Mouse (Mus musculus): ENCODE measurements around the gene Ift88. TPM values are rescaled to one million over a fixed set of nuclear protein-coding genes. Genes with fewer than 3 reads are reported as not detected.

Ift88 gene
- total RNA-seq, 2 experiments from 2014 or later: 5.7 to 7.2 TPM

DNA sequence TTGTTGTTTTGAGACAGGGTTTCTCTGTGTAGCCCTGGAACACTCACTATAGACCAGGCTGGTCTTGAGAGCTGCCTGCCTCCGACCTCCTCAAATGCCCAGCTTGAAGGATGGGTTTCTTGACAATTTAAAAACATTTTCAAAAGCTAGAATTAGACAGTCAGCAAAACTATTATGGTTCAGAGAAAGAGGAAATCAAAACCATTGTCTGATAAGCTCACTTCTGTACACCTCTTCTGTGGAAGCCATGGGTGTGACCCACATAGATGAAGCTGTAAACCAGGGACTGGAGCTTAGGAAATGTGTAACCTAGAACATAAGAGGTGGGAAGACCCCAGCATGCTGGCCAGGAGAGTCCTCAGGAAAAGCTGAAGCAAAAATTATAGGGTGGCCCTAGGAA is 133.1 kb downstream of the Ift88 start:
- intact Hi-C loops (cut with DNase I): no loop called here
- no peak for DNase-seq

DNA sequence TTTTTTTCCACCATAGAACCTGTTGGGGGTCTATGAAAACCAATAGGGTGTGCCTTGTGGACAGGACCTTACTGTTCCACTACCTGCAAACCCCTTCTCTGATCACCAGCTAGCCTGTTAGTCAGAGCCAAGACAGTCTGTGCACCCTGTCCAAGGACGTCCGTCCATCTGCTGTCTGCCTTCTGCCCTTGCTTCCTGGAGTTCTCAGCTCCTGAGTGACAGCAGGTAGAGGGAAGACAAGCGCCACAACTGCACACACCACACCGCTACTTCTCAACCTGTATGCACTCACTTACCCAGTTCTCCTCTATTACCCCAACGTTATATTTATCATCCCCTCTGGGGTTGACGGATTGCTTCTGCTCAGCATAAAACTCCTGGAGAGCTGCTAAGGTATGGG is 141.8 kb downstream of the Ift88 start:
- no peak for DNase-seq
- intact Hi-C loops (cut with DNase I): no loop called here

Other genes with a start within 250 kb of the Ift88 start
- gene Cryl1, start 25.5 kb upstream of the Ift88 start, total RNA-seq (2021): 1 to 10 TPM; 5.2 to 6.3 TPM
- 1 to 10 TPM; 2.5 to 4.9 TPM for gene Il17d, start 100.7 kb downstream of the Ift88 start, total RNA-seq (2021)
- gene Eef1akmt1, start 147.6 kb downstream of the Ift88 start, total RNA-seq (2021): 10 to 100 TPM; 30.6 to 33.2 TPM
- gene Xpo4, start 241.4 kb downstream of the Ift88 start, total RNA-seq (2021): 10 to 100 TPM; 10.5 to 12.7 TPM